Mouse (Mus musculus) left cerebral cortex, adult 11 months (tissue): Measurements from ENCODE around the gene Lrba.

Experiments used
- DNase-seq: peaks from one replicate; pipeline ENCODE4 v3.0.0; 2022; ENCODE audit warnings: low spot score

Lrba gene

DNA sequence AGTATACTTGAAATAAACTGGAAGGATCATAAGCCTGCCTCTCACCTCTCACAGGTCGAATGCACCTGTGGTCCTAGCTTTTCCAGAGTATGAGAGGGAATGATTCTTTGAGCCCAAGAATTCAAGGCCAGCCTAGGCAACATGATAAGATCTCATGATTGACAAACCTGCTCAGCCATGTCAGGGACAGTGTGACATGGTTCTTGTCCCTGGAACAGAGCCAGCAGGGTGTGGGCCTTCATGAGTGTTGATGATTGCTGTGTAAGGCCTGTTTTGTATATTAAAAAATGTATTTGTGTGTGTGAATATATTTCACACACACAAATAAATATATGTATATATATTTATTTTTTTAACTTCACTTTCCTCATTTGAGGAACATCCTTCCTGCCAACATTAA, 29.3 kb downstream of the Lrba start:
- DNase-seq = no peak

DNA sequence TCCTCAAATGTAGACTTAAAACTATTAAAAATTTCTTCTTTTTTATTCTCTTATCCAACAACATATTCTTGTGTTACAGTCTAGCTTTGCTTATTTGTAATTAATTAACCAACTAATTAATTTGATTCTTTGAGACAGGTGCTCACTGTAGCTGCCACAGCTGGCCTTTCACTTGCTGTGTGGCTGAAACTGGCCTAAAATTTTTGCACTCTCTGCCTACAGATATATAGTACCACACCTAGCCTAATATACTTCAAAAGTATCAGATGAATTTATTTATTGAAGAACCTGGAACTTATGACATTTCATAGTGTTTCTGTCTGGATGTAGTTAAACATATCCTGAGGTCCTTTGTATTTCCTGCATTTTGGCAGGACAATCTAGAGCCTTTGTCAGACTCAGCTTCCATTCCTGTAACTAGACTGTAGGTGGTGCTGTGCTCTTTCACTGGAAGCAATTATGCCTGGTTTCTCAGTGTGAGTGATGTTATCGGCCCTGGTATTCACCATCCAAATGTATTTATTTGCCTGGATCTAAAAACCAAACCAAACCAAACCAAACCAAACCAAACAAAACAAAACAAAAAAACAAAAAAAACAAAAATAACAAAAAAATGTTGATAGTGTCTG, 43.7 kb downstream of the Lrba start:
- peak; percentile 18 for DNase-seq

- DNase-seq = no peak
Observed at GRCm38 (mm10) chr3:86275651-86276050, 51.2 kb downstream of the Lrba start.

DNA sequence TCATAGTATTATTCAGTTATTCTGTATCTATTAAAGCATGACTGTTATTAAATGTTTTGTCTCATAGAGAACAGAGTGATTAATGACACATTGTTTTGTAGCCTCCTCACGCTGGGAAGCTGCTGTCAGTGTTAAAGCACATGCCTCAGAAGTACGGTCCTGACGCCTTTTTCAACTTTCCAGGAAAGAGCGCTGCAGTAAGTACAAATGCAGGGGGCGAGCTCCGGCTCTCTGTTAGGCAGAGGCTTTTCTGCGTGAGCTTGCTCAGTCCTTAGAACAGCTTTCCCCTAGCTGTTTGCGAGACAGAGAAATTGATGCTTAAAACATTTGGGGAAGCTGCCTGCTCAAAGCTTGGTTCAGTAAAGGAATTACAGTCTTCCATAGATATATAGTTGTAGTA, 66.8 kb downstream of the Lrba start:
- DNase-seq = no peak

DNA sequence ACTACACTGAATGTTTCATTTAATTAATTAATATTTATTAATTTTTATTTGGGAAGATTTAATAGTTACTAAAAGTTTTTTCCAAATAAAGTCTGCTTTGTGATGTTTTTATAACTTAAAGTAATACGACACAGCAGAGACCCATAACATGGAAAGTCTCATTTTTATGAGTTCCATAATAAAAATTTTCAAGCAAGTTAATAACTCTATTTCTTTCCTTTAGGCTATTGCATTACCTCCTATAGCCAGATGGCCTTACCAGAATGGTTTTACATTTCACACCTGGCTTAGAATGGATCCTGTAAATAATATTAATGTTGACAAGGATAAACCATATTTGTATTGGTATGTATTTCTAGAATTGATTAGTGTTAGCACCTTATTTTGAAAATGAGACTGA, 70.4 kb downstream of the Lrba start:
- DNase-seq = no peak

- no peak for DNase-seq
Observed at GRCm38 (mm10) chr3:86296214-86296613, 71.7 kb downstream of the Lrba start.

DNA sequence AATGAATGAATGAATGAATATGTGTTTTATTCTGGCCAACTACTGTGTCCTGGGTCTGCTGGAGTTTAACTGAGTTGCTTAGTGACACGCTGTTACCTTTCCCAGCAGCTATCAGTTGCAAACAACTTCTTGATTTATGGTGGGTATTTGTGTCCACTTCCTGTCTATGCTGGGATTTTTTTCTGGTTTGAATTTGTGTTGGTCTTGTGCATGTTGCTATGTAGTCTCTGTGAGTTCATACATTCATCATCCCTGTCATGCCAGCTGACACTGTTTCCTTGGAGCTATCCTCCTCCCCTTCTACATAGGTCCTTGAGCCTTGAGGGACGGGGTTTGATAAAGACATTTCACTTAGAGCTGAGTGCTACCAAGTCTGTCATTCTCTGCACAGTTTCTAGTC, 84.4 kb downstream of the Lrba start:
- DNase-seq = no peak

GRCm38 (mm10) chr3:86310216-86310615, 85.7 kb downstream of the Lrba start:
- DNase-seq = no peak

DNA sequence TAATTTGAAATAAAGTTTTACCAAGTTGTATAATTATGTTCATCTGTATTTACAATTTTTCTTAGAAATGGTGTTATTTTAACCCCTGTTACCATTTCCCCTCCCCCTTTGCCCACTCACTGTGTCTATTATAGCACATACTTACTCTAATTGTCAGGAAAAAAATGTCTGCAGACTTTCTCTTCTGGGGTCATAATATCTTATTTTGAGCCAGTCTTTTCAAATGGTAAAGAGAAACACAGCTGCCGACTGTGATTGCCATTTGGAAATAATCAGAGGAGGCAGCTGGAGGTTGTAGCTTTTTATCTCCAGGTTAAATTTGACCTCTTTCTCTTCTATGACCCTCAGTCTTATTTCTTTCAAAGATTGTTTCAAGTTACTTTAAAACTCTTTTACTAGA, 86.9 kb downstream of the Lrba start:
- no peak for DNase-seq

DNA sequence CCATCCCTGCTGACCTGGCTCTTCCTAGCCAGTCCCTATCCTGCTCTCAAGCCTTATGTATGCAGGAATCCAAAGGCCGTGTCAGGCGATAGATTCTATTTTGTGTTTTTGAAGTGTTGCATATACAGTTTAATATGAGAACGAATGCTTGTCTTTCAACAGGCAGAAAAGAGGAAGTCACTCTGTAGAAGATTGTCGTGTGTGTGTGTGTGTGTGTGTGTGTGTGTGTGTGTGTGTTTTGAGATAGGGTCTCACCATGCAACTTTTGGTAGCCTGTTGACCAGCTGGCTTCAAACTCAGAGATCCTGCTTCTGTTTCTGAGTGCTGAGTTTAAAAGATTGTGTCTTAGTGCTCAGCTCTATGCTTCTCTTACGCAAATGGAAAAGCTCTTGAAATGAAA, 93.2 kb downstream of the Lrba start:
- no peak for DNase-seq

- DNase-seq = no peak
Observed at GRCm38 (mm10) chr3:86328531-86328930, 104.1 kb downstream of the Lrba start.

DNA sequence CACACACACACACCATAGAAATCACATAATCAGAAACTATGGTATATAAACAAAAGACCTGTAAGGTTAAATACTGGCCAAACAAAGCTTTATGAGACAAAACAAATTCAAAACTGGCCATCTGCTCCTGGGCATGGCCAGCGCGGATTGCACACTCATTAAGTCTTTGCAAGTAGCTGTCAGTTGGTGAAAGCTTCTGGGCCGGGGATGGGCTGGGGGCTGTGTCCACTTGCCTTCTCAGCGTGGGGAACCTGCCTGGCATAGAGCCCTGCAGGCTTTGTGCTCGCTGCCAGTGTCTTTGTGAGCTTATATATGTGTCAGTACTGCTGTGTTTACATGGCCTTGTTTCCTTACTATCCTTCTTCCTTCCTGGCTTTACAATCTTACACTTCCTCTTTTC, 118.8 kb downstream of the Lrba start:
- DNase-seq = no peak

DNA sequence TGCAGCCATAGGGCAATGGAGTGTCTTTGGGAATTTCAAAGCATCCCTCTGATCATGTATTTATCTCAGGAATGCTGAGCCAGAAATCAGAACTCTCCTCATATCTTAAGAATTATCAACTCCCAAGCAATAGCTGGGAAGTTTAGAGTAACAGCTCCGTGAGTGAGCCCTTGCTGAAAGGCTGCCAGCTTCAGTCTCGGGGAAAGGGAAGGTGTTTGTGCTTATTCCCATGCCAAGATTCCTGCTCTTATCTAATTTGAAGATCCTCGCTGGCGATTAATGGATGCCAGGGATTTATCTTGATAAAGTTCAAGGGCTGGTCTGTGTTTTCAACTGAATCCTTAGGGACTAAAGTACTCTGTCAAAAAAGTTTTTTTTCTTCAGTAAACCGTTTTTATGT, 138.0 kb downstream of the Lrba start:
- DNase-seq = no peak

DNA sequence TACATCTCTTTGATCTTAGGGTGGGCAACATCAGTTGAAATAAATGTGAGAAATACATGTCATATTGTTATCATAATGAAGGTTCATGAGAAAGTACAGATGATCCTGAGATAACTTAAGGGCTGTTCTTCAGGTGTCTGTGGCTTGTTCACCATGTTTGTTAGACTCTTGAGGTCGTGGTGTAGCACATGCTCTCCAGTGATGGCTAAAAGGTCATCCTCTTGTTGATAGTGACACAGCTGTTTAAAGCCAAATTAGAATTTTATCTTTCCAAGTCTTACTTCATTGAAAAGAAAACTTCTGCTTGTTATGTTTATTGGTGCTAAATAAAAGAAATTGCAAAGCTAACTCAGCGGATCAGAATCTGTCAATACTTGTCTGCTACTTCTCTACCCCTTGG, 147.0 kb downstream of the Lrba start:
- no peak for DNase-seq

GRCm38 (mm10) chr3:86375276-86375675, 150.8 kb downstream of the Lrba start:
- DNase-seq = no peak

DNA sequence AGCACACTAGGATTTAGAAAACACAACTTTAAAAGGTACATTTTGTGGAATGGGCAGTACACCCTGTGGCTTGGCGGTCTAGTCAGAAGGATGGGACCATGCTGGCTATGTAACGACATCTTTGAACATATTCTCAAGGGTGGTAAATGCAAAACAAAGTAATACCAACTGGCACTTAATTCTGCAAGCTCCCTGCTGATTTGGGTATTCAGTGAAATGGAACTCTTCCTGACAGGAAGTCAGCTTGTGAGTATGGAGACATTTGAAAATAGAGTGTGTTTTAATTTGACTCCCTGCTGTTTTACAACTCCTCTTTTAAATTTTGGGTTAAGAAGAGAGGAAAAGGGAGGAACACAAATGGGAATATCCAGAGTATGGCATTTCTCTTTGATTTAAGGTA, 158.1 kb downstream of the Lrba start:
- no peak for DNase-seq

GRCm38 (mm10) chr3:86385047-86385446, 160.6 kb downstream of the Lrba start:
- no peak for DNase-seq

GRCm38 (mm10) chr3:86386246-86386645, 161.8 kb downstream of the Lrba start:
- no peak for DNase-seq

DNA sequence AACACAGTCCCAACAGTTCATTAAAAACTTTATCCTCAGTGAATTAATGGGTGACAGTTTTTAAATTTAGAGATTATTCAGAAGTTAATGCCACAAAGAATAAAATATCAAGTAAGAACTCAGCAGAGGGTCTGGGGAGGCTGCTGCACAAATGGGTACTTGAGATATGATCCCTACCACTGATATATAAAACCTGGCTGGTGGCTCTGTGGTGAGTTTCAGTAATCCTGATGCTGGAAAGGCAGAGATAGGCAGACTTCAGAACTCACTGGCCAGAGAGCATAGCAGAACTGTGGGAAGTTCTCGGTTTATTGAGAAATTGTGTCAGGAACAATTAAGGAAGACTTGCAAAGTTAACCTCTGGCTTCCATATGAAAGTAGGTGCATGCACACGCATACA, 199.3 kb downstream of the Lrba start:
- no peak for DNase-seq

DNA sequence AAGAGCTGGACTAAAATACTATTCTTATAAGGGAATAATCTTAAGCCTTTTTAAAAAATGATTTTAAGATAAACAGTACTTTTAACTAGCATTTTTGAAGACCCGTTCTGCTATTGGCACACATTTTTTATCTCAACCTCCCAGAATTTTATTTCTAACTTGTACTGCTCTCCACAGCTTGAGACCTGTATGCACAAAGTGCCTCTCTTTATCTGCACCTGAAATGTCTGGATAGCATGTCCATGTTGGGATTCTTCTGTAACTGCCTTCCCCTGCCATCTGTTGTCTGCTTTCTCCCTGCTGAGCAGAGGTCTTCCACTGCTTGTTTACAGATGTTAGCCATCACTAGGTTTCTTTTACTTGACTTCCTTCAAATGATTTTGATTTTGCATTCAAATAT, 202.3 kb downstream of the Lrba start:
- DNase-seq = no peak

GRCm38 (mm10) chr3:86443497-86443896, 219.0 kb downstream of the Lrba start:
- no peak for DNase-seq

DNA sequence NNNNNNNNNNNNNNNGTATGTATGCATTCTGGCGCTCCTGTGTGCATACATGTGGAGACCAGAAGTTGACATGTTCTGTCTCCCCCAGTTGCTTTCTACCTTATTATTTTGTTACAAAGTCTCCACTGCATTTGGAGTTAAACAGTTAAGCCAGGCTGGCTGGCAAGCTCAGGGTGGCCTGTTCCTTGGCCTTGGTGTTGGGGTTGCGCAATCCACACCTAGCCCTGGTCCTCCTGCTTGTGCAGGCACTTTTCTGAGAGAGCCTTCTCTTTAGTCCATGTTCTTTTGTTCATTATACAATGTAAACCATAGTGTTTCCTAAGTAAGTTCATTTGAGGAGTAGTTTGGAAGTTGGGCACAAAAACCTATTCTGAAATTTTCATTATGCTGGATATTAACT, 226.7 kb downstream of the Lrba start:
- no peak for DNase-seq

GRCm38 (mm10) chr3:86461582-86461981, 237.1 kb downstream of the Lrba start:
- DNase-seq = no peak

- no peak for DNase-seq
Observed at GRCm38 (mm10) chr3:86489992-86490391, 265.5 kb downstream of the Lrba start.

DNA sequence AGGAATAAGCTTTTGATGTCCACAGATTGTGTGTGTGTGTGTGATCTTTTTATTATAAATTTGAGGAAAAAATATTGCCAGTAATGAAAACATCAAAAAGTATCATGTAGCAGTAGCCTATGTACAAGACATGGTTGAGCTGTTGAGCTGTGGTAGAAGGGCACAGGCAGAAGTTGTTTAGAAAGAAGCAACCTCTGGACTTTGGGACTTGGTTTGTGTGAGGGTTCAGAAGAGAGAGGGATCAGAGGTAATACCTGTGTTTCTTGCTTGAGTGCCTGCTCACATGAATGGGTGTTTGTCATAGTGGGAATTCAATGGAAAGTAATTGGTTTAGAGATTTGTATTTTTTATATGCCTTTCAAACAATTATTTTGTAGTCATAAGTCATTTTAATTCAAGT, 276.1 kb downstream of the Lrba start:
- no peak for DNase-seq
